Mouse (Mus musculus): ENCODE data around the gene Ankrd10. TPM values are rescaled to one million over a fixed set of nuclear protein-coding genes. Genes with fewer than 3 reads are reported as not detected.

Ankrd10 gene
- polyA plus RNA-seq, 1 experiment from 2014 or later, result 113 TPM

DNA sequence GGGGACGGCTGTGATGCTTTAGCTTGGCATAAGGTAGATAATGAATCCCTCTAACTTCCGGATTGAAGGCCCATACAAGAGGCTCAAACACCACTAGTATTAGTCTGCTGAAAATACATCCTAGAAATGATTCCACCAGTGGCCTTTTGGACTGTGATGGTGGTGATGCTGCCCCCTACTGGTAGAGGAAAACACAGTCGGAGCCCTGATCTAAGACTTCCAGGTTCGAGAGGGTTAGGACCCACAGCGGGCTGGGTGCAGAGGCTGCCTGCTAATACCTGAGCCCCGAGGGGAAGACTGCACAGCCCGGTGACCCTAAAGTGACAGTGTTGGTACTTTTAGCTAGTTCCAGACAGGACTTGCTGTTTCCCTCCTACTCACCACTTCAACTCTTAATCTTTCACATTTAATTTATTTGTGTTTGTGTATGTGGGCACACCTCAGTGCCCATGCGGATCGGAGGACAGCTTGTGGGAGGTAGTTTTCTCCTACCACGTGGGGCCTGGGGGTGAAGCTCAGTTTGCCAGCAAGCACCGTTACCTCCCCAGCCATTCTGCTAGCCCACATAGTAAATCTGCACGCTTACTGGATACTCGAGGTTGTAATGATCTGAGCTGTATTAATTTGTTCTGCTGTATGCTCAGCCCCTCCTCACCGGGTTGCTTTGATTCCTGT, 33.4 kb downstream of the Ankrd10 start:
- Histone ChIP-seq H3K4me3 (no peak overlapping the region), H3K27me3 (no peaks in the 10 kb centered on the region), H3K27ac (no peak overlapping the region), H3K4me2 (no peak overlapping the region), H3K9me3 (replicated peaks) (no peaks in the 10 kb centered on the region), H3K4me1 (no peaks in the 10 kb centered on the region), H3K36me3 (ENCODE audit: poor library complexity, severe bottlenecking) (peaks cover 15% of the 10 kb centered on the region), H3K9ac (no peak overlapping the region)
- WGBS, result 41% methylated on average over 14 of the region's 14 CpGs
- ATAC-seq, result peak; percentile 61

DNA sequence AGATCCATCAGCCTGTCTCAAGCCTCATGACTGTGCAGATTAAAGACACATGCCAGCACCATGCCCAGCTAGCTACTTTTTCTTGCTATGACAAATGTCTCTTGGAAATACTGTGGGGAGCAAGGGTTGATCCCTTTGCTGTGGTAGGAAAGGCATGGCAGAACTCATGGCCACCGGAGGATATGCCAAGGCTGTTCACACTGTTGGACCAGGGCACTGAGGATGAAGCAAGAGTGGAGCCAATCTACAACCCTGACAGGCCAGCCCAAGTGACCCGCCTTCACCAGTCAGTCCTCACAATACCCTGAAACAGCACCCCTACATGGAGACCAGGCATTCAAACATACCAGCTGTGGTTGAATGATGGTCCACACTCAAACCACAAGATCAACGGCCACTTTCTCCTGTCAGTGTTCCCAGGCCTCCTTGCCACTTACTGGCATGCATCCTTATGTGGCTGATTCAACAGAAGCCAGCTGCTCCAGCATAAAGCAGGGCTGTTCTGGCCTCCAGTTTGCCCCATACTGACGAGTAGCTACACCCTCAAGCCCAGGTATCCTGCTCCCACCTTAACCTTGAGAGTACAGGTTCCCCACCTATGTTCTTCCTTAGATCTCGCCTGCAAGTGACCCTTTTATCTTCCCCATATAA, 35.1 kb downstream of the Ankrd10 start:
- Histone ChIP-seq H3K27me3 (no peaks in the 10 kb centered on the region), H3K4me3 (no peak overlapping the region), H3K4me2 (no peak overlapping the region), H3K9ac (no peak overlapping the region), H3K27ac (no peak overlapping the region), H3K9me3 (replicated peaks) (no peaks in the 10 kb centered on the region), H3K4me1 (no peaks in the 10 kb centered on the region), H3K36me3 (ENCODE audit: poor library complexity, severe bottlenecking) (peaks cover 7% of the 10 kb centered on the region)
- WGBS, result 81% methylated on average over 5 of the region's 5 CpGs
- no peak for ATAC-seq

DNA sequence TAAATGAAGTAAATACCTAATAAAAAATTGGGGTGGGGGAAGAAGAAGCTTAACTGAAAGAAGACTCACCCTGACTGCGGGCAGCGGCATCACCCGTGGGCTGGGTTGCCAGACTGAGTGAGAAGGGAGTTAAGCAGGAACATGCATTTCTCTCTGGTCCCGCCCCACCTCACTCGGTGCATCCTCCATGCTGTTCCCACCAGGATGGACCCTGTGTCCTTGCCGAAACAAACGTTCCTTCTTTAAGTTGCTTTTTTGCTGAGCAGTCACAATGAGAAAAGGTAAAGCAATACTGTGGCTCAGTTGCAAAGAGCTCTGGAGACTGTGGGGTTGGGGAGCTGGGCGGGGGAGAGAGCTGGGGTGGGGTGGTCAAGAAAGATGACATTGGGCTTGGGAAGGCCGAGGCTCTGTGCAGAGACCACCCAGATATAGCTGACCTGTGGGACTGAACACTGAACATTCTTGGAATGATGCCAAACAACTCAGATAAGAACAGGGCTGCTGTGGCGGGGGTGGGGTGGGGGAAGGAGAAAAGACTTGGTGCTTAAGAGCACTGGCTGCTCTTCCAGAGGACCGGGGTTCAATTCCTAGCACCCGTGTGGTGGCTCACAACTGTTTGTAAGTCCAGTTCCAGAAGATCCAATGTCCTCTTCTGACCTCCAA, 42.2 kb downstream of the Ankrd10 start:
- WGBS, result 77% methylated on average over 12 of the region's 12 CpGs
- no peak overlapping the region for H3K4me2 ChIP-seq

DNA sequence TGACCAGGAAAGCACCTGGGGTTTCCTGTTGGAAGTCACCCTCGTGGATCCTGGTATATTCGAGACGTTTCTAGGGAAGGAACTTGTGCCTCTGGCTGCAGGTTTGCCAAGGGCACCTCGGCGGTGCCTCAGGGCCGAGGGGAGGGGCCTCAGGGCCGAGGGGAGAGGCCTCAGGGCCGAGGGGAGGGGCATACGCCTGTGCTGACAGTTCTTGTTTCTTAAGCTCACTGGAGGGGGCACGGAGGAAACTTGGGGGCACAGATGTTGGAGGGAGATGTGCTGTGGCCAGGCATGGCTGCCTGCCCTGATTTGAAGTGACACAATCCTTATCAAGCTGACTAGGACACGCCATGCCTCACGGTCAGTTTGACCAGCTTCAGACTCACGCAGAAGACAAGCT, 43.3 kb downstream of the Ankrd10 start:
- no peak for ATAC-seq
- WGBS, result 49% methylated on average over 13 of the region's 13 CpGs
- H3K27me3 ChIP-seq, result no peaks in the 10 kb centered on the region
- H3K9me3 ChIP-seq (replicated peaks), result no peaks in the 10 kb centered on the region
- no peak overlapping the region for H3K4me2 ChIP-seq
- H3K4me3 ChIP-seq, result no peak overlapping the region
- no peaks in the 10 kb centered on the region for H3K4me1 ChIP-seq
- H3K9ac ChIP-seq, result no peak overlapping the region
- no peak overlapping the region for H3K27ac ChIP-seq
- H3K36me3 ChIP-seq (ENCODE audit: poor library complexity, severe bottlenecking), result no peaks in the 10 kb centered on the region

More for the DNA sequence above, 42.2 kb downstream of the Ankrd10 start:
- Histone ChIP-seq H3K27ac (no peak overlapping the region), H3K36me3 (ENCODE audit: poor library complexity, severe bottlenecking) (no peaks in the 10 kb centered on the region), H3K9me3 (replicated peaks) (no peaks in the 10 kb centered on the region), H3K9ac (no peak overlapping the region), H3K4me1 (no peaks in the 10 kb centered on the region), H3K27me3 (no peaks in the 10 kb centered on the region), H3K4me3 (no peak overlapping the region)
- ATAC-seq, result no peak

DNA sequence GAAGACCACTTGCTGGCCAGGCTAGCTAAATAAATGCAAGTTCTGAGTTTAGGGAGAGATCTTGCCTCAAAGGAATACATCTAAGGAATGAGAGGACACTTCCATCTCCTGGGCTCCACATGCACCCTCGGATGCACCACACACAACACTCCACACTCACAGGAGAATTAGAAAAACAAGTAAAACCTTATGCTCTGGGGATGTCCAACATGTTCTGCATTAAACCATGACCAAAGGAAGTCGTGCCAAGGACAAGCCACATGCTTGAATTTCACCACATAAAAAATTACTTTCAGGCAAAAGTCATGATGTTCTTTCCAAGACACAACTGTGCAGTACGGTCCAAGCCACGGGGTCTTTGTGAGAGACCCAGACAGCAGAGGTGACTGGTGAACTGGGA, 43.7 kb downstream of the Ankrd10 start:
- Histone ChIP-seq H3K4me1 (no peaks in the 10 kb centered on the region), H3K36me3 (ENCODE audit: poor library complexity, severe bottlenecking) (no peaks in the 10 kb centered on the region), H3K4me3 (no peak overlapping the region), H3K27me3 (no peaks in the 10 kb centered on the region), H3K9ac (no peak overlapping the region), H3K9me3 (replicated peaks) (no peaks in the 10 kb centered on the region), H3K4me2 (no peak overlapping the region), H3K27ac (no peak overlapping the region)
- ATAC-seq, result no peak
- 88% methylated on average over 4 of the region's 4 CpGs for WGBS

DNA sequence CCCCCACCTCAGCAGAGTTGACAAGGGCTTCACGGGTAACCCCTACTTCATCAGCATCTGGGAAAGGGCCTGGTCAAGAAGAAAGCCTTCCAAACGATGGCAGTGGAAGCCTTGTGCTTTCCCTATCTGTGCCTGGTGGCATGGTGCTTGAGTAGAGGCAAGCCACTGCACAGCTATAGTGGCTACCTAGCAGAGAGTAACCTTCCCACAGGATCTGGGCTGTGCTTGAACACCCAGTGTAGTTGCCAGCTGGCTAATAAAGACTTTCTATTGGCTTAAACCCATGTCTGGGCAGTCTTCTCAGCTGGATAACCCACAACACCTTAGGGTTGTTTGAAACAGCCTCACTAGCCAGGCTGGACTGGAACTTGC, 49.2 kb downstream of the Ankrd10 start:
- H3K27ac ChIP-seq, result no peak overlapping the region
- no peak for ATAC-seq
- no peak overlapping the region for H3K4me3 ChIP-seq
- no peak overlapping the region for H3K9ac ChIP-seq
- 79% methylated on average over 2 of the region's 2 CpGs for WGBS
- no peaks in the 10 kb centered on the region for H3K4me1 ChIP-seq
- H3K36me3 ChIP-seq (ENCODE audit: poor library complexity, severe bottlenecking), result no peaks in the 10 kb centered on the region
- H3K4me2 ChIP-seq, result no peak overlapping the region
- no peaks in the 10 kb centered on the region for H3K27me3 ChIP-seq
- H3K9me3 ChIP-seq (replicated peaks), result no peaks in the 10 kb centered on the region; the same call in 1 of the 2 replicates

DNA sequence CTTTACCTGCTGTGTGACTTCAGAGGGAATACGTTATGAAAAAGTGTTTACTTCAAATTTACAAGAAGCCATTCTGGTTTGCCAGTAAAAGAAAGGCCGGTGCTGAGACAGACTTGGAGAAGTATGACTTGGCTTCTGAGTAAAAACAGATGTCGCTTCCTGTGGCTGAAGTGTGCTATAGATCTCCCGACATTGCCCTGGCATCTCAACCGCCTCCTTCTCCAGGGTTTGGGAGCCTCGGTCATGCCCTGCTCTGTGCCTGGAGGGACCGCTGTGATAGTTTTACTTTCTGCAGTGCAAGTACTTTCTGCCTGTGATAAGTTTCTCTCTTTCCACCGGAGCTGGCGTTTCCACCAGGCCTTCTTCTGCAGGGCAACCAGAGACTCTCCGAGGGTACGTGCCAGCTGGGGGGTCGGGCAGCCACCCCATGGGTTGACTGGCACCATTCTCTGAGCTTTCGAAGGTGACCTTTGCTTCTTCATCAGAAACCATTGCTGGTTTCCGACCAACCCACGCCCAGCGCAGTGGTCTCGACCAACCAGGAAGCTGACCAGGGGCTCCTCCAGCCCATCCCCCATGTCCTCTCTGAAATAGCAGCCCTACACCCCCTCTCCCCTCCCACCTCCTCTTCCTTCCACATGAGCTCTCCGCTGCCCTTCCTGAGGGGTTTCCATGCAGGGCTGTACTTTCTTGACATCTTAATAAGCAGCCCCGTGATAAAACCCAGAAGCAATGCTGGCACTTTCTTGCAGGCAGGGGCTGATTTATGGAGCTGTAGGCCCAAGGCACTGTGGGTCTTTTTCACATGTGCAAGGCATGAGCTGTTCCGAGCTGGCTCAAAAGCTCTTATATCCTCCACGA, 49.8 kb downstream of the Ankrd10 start:
- Histone ChIP-seq H3K9ac (no peak overlapping the region), H3K4me2 (no peak overlapping the region), H3K36me3 (ENCODE audit: poor library complexity, severe bottlenecking) (no peaks in the 10 kb centered on the region), H3K27me3 (no peaks in the 10 kb centered on the region), H3K27ac (no peak overlapping the region), H3K4me1 (no peaks in the 10 kb centered on the region), H3K9me3 (replicated peaks) (no peaks in the 10 kb centered on the region; the same call in 1 of the 2 replicates), H3K4me3 (no peak overlapping the region)
- ATAC-seq, result no peak
- WGBS, result 86% methylated on average over 21 of the region's 21 CpGs

DNA sequence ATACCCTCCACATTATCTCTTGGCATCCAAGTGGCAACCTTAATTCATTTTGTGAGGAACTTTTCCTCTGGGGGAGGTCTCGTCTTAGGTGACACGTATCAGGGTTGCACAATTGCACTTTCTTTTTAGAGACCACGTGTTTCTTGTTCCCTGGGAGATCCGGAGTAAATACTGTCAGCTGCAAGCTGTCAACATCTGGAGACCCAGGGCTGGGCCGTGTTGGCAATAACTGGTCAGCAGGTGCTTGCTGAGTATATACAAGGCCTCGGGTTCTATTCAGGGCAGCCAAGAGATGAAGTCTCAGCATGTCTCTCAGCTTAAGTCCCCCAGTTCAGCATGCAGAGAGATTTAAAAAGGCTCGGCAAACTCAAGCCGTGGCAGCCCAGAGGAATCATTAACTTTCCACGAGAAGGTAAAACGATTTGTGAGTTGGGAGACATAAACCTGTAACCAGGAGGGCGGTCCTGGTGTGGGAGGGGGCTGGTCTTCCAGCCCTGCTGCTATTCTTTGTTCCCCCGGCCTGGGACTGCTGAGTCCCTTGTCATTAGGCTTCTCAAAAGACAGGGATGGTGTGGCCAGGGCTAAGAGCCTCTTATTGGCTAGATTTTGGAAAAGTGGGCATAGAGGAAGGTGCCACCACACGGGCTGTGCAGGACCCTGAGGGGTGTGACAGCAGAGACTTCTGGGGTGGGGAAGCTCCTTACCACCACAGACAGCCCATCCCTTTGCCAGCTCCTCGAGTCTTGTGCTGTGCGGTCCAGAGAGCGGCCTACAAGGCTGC, 59.8 kb downstream of the Ankrd10 start:
- no peak overlapping the region; the same call in 1 of the 2 replicates for H3K9ac ChIP-seq
- no peaks in the 10 kb centered on the region for H3K27me3 ChIP-seq
- ATAC-seq, result no peak
- H3K9me3 ChIP-seq (replicated peaks), result no peaks in the 10 kb centered on the region
- no peaks in the 10 kb centered on the region for H3K36me3 ChIP-seq (ENCODE audit: poor library complexity, severe bottlenecking)
- no peak overlapping the region for H3K4me2 ChIP-seq
- 52% methylated on average over 16 of the region's 16 CpGs for WGBS
- no peak overlapping the region for H3K4me3 ChIP-seq
- no peaks in the 10 kb centered on the region for H3K4me1 ChIP-seq
- H3K27ac ChIP-seq, result no peak overlapping the region

DNA sequence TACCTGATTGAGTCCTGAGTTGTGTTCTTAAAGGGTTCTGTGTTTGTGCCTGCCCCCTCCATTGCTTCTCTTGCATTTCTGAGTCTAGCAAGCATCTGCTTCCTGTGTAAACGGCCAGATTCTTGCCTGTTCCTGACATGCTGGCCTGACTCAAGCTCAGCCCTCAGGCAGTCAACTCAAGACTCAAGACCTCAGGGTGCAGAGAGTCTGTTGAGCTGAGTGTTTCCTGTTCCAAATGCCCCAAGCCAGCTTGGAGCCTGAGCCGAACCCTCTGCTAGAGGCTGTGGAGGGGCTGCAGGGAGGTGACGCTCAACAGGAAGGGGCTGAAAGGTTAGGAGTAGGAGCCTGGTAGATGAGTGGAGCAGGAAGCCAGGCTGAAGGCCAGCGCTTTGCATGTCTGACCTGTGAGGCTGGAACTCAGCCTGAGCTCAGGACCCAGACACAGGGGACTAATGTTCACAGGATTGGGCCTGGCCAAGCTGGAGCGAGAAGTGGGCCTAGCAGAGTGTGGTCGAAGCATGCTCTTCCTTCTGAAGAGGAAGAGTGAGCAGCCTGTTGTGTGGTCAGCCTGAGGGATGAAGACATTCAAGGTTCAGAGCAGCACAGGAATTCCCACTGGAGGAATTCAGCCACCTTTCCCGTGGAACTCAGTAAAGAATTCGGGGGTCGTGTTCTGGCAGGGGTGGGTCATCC, 60.5 kb downstream of the Ankrd10 start:
- Histone ChIP-seq H3K4me3 (no peak overlapping the region), H3K36me3 (ENCODE audit: poor library complexity, severe bottlenecking) (0 out of 2 replicates have a peak, but pooled peaks cover 1% of the 10 kb centered on the region), H3K9ac (no peak overlapping the region), H3K27ac (no peak overlapping the region), H3K4me2 (no peak overlapping the region), H3K27me3 (no peaks in the 10 kb centered on the region), H3K9me3 (replicated peaks) (no peaks in the 10 kb centered on the region), H3K4me1 (no peaks in the 10 kb centered on the region)
- no peak for ATAC-seq
- 82% methylated on average over 9 of the region's 9 CpGs for WGBS

DNA sequence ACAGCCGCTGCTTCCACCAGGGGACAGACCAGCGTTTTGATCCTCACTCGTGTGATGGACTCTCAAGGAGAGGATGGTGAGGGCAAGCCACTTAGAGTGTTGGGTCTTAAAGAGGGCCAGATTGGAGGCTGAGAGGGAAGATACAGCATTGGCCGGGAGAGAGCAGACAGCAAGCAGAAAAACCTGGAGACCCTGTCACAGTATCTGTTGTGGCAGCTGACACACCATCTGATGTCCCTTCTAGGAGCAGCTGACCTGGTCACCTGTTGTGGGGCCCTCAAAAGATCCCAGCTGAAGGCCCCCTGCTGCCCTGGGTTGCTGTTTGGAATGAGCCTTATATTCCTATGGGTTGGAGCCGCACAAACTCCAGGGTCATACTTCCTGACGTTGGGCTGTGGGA, 63.1 kb downstream of the Ankrd10 start:
- peaks cover 18% of the 10 kb centered on the region for H3K36me3 ChIP-seq (ENCODE audit: poor library complexity, severe bottlenecking)
- ATAC-seq, result no peak
- no peak overlapping the region for H3K4me3 ChIP-seq
- H3K4me1 ChIP-seq, result no peaks in the 10 kb centered on the region
- H3K4me2 ChIP-seq, result no peak overlapping the region
- H3K27ac ChIP-seq, result no peak overlapping the region
- no peaks in the 10 kb centered on the region for H3K27me3 ChIP-seq
- no peaks in the 10 kb centered on the region for H3K9me3 ChIP-seq (replicated peaks)
- no peak overlapping the region for H3K9ac ChIP-seq
- WGBS, result 79% methylated on average over 6 of the region's 6 CpGs

DNA sequence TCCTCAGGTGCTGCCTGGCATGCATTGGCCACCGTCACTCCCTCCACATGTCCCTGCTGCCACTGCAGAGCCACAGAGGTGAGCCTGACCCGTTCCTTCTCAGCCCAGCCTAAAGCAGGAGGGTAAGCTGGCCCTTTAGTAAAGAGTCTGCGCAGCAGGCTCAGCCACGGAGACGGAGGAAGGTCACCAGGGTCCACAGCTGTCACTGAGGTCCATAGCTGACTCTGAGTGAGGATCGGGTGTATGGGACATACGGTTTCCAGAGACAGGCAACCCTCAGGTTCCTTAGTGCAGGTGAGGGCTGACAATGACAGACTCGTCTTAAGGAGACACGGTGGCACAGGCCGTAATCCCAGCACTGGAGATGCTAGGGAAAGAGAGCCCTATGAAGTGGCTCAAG, 63.6 kb downstream of the Ankrd10 start:
- no peaks in the 10 kb centered on the region for H3K9me3 ChIP-seq (replicated peaks)
- H3K4me3 ChIP-seq, result no peak overlapping the region
- H3K9ac ChIP-seq, result no peak overlapping the region
- H3K4me2 ChIP-seq, result no peak overlapping the region
- no peaks in the 10 kb centered on the region for H3K27me3 ChIP-seq
- no peak overlapping the region for H3K27ac ChIP-seq
- H3K4me1 ChIP-seq, result no peaks in the 10 kb centered on the region
- no peak for ATAC-seq
- 90% methylated on average over 10 of the region's 10 CpGs for WGBS
- peaks cover 22% of the 10 kb centered on the region for H3K36me3 ChIP-seq (ENCODE audit: poor library complexity, severe bottlenecking)

Measured in forebrain, embryonic 13.5 days (tissue).